Mouse (Mus musculus) Muller cell, postnatal 12 days (primary cell): ENCODE data around the gene Necap1.

Experiments
- DNase-seq: peaks from one replicate; pipeline ENCODE4 v3.0.0-alpha.2; 2015; ENCODE audit errors: inconsistent ontology term

Necap1 gene

GRCm38 (mm10) chr6:122883603-122884002 lies 9.3 kb downstream of the Necap1 start:
- DNase-seq: no peak

- DNase-seq: no peak
These were observed 15.3 kb downstream of the Necap1 start for GRCm38 (mm10) chr6:122889599-122889998.

- DNase-seq: no peak
These were observed 18.3 kb downstream of the Necap1 start for GRCm38 (mm10) chr6:122892442-122893049.

- no peak for DNase-seq
These were observed 45.6 kb downstream of the Necap1 start for GRCm38 (mm10) chr6:122919922-122920321.

GRCm38 (mm10) chr6:122921451-122921850 lies 47.2 kb downstream of the Necap1 start, which contains the start of gene Clec4a1:
Clec4a1 (plus strand) TSS chr6:122921848.
- no peak for DNase-seq

- no peak for DNase-seq
These were observed 60.6 kb downstream of the Necap1 start for GRCm38 (mm10) chr6:122934845-122935244.
